Mouse (Mus musculus) ovary, postnatal 10 days (tissue): ENCODE data around the gene Ear14.
"Not testable (repeated sequence)": the region's sequence is repeated elsewhere in the genome, so short reads cannot be mapped to it uniquely, and the experiment has no call there.

Source experiments
- DNase-seq: peaks from one replicate; pipeline ENCODE4 v3.0.0; 2022; ENCODE audit warnings: low spot score

The Ear14 gene

DNA sequence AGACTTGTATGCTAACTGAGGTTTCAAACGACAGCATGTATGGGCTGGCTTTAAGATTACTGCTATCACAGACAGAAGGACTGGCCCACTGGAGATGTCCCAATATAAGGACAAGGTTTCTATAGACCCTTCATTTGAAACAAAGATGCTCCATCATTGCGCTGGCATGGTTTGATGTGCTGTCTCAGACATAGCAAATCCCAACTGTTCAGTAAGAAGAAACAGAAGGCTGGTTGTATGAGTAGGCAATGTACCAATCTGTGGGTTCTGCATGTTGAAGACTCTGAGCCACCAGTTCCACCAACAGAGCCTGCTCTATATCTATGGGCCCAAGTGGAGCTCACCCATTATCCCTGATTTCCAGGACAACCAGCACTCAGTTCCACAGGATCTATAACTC, at the start of gene Ear14:
Ear14 (plus strand) TSS at position 277 of the 400 bp plus-strand sequence.
- no peak for DNase-seq

DNA sequence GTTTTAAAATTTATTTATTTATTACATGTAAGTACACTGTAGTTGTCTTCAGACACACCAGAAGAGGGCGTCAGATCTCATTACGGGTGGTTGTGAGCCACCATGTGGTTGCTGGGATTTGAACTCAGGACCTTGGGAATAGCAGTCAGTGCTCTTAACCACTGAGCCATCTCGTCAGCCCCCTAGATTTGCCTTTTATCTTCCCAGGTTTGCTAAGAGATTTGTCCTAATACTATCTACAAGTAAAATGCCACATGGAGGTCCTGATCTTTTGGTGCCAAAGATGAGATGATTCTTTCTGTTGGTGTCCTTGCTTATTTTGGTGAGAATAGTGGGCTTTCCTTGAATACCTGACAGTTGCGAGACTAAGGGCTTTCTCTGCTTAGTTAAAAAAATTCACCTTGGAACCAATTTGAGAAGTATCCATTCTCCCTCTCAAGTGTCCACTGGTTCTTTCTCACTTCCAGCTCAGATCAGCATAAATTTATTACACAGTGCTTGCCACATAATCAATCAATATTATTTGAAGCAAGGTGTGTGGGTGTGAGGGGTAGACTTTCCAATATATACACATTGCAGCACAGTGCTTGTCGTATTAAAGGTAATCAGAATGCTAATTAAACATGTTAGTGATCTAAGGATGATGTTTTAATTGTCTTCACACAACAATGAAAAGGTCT, 47.0 kb upstream of the Ear14 start:
- DNase-seq, result no peak

GRCm38 (mm10) chr14:51156736-51157068, 46.5 kb upstream of the Ear14 start:
- no peak for DNase-seq

GRCm38 (mm10) chr14:51157072-51157471, 46.1 kb upstream of the Ear14 start:
- no peak for DNase-seq

DNA sequence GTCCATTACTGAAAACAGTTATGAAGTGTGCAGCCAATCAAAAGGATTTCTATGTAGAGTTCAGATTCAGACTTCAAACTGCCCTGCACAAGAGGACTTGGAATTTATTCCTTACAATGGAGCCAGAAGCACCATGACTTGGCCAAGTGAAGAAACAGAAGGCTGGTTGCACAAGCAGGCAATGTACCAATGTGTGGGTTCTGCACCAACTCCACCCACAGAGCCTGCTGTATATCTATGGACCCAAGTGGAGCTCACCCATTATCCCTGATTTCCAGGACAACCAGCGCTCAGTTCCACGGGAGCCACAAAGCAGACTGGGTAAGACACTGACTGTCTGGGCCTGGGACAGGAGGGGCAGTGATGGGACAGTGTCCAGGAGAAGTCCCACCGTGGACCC, 41.2 kb upstream of the Ear14 start, which contains the start of gene Rnase2b:
Rnase2b (plus strand) TSS at position 285 of the 400 bp plus-strand sequence.
- DNase-seq, result not testable (repeated sequence)

DNA sequence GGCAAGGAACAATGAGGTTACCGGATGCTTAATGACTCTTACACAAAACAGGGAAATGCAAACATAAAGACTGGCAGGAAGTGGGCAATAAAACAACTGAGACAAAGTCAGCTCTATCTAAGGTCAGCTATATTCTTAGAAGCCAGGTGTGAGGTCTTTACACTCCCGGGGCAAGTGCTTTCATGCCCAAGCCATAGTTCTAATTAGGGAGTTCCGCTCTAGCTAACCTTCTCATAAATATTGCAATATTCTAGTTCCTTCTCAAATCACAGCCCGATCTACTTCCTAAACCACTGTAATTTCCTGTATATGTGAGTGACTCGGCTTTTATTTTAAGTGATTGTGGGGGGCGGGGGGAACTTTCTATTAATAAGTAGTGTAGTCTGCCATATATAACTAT, 39.9 kb upstream of the Ear14 start:
- DNase-seq, result not testable (repeated sequence)

- DNase-seq, result no peak
Observed at GRCm38 (mm10) chr14:51165435-51165834, 37.8 kb upstream of the Ear14 start.

- DNase-seq, result no peak
Observed at GRCm38 (mm10) chr14:51166068-51166467, 37.1 kb upstream of the Ear14 start.

DNA sequence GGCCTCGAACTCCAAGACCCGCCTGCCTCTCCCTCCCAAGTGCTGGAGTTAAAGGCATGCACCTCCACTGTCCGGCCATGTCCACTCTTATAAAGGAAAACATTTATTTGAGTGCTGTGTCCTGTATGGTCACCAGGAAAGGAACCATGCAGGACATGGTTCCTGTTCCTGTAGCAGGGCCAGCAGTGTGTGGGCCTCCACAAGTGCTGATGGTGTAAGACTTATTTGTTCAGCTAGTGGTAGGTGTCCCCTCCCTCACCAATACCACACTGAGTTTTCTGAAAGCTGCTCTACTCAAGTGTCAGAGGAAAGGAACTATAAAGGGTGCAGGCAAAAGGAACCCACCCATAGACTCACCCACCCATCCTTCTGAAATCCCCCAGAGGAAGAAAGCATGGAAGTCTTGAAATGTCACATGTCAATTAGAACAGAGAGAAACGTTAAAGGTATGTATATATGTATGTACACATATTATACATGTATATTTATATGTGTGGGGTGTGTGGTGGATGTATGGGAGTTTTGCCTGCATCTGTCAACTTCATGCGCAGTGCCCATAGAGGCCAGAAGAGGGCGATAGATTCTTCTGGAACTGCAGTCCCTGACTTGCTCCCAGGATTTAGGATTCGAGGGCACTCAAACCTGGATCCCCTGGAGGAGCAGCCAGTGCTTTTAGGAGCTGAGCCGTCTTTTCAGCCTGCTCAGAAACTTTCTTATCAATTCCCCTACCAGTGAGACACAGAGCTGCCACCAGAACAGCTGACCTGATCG, 30.9 kb upstream of the Ear14 start:
- not testable (repeated sequence) for DNase-seq

GRCm38 (mm10) chr14:51172947-51173346, 30.2 kb upstream of the Ear14 start:
- not testable (repeated sequence) for DNase-seq

DNA sequence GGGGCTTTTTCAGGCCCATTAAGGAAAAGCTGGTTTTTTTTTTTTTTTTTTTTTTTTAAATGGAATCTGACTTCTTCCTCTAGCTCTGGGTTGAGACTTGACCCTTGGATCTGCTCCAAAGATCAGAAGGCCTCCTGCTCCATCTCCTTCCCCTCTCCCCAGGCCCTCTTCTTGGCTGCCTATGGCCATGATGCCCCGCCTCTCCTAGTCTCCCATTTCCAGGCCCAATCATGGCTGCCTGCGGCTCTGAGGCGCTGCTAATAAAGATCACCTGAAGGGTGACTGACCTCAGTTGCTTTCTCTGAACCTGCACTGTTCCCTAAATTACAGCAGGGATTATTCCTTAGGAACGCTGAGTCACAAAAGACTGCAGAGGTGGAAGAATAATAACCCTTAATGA, 29.3 kb upstream of the Ear14 start:
- DNase-seq, result no peak

DNA sequence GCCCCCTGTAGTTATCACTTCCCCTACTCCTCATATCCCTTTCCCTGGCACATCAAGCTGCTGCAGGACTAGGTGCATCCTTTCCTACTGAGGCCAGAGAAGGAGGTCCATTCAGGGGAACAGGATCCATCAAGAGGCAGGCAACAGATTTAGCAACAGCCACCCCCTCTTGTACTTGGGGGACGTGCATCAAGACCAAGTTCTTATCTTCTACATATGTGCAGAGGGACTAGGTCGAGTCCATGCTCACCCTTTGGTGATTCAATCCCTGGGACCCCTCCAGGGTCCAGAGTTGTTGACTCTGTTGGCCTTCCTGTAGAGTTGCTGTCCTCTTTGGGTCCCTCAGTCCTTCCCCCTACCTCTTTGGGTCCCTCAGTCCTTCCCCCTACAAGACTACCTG, 22.1 kb upstream of the Ear14 start:
- not testable (repeated sequence) for DNase-seq

- DNase-seq, result no peak
Observed at GRCm38 (mm10) chr14:51195681-51196080, 7.5 kb upstream of the Ear14 start.

GRCm38 (mm10) chr14:51199098-51200023, 3.8 kb upstream of the Ear14 start, which contains the start of gene Ang2:
Gene Ang2 (minus strand): TSS chr14:51199148.
- no peak for DNase-seq

DNA sequence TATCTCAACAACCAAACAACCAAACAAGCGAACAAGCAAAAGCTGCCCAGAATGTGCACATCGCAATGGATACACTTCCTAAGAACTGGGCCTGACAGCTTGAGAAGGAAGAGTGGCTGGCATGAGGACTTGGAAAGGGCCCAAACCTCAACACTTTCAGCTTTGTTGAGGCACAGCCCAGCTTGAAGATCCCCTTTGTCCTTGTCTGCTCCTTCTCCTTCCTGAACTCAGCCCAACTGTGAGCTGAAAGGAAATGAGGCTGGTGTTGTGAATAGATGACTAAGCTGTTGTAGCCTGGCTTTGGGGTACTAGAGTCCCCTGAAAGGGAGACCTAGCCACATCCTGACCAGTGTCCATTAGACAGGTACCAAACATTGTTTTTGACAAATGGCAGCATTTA, 3.1 kb upstream of the Ear14 start:
- no peak for DNase-seq

DNA sequence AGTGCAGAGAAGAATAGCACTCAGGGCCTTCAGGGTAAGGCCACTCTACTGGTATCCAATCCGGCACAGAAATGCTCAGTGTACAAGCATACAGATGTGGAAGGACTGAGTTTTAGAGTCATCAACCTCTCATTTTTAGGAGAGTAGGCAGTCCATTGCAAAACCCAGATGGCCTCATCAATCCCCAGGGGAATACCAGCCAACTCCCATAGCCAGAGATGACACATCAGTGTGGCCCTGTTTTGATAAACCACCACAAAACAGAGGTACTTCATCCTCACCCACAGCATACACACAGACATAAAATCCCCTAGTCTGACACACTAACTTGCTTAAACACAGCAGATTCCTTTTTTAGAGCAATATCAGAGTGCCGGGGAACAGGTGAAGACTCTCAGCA, 2.7 kb upstream of the Ear14 start:
- no peak for DNase-seq

DNA sequence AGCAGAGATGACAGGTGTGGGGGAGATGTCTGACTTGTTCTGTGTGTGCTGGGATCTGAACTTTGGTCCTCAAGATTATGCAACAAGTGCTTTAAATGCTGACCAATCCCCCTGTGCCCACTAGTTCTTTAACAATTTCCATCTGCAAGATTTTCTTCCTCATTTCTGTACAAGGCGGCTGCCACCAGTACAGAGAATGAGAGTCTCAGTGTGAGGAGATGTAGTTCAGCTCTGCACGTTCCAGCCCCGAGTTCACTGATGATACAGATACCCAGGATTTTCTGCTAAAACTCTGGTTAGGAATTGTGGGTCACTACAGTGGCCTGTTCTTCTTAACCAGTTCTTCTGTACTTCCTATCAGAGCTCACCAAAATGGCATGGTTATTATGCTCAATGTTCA, 16.9 kb downstream of the Ear14 start:
- not testable (repeated sequence) for DNase-seq

DNA sequence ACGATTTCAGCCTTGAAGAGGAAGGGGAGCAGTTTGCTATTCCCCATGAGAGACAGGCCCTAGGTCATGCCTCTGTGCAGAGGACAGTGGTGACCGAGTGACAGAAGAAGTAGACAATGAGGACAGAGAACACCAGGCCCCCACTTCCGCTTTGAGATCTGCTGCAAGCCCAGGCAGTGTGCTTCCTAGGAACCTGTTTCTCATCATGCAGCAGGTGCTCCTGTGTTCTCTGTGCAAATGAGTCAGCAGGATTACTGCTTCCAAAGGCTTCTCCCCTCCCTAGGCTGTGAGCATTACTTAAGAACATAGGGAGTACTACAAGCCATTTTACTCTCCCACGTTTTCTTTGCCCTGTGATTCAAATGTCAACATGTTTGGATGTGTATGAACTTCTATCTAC, 26.5 kb downstream of the Ear14 start:
- not testable (repeated sequence) for DNase-seq

DNA sequence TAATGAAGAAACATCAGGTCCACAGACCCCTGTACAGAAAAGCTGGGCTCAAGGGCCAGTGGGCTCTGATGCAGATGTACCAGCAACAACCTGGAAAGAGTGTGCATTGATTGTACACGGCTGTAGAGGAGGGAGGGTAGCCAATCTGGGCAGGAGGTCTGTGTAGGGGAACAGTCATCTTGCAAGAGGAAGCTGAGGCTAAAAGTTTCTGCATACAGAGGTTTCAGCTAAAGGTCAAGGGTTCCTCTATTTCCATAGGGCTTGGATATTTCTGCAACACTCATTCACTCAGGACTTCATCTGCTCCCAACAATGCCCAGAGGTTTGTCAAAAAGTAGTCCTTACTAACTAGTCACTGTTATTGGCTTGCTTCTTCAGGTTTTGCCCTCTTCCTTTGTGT, 34.3 kb downstream of the Ear14 start:
- not testable (repeated sequence) for DNase-seq

GRCm38 (mm10) chr14:51240899-51241298, 37.7 kb downstream of the Ear14 start:
- no peak for DNase-seq

GRCm38 (mm10) chr14:51247736-51248135, 44.5 kb downstream of the Ear14 start:
- no peak for DNase-seq

GRCm38 (mm10) chr14:51250348-51250747, 47.2 kb downstream of the Ear14 start:
- no peak for DNase-seq
